In genomic region chr9:46150890-46151703, GRCm38 (mm10) we compare ENCODE assay signal across 9 mouse cellular contexts.
DNase-seq lines count a peak whose midpoint lies in the region; ATAC-seq and TF ChIP-seq lines count a peak whose summit lies in the region.
"Had no signal": no experiment of that assay in that cellular context is flagged by ENCODE, and none has a peak within 500 bp of the region (broad histone marks: within the 10 kb centered on the region; RNA-seq: fewer than 3 reads in every experiment).

No protein-coding gene starts in this region.

- no peak overlapping the region for H3K4me3 ChIP-seq in heart, embryonic 13.5 days
- peak overlapping the region; percentile 32 for H3K4me3 ChIP-seq in E14TG2a.4 (replicated peaks; ENCODE audit: low read length)
- no peak overlapping the region for H3K4me3 ChIP-seq in embryonic facial prominence, embryonic 10.5 days
- no peak overlapping the region for H3K4me3 ChIP-seq in liver, embryonic 12.5 days
- H3K4me3 ChIP-seq: forebrain, embryonic 13.5 days had no signal

- ATAC-seq in heart, embryonic 13.5 days (ENCODE audit: extremely low read depth, insufficient number of reproducible peaks, low FRiP score, low TSS enrichment), result no peak
- no peak for ATAC-seq in liver, embryonic 12.5 days
- ATAC-seq: forebrain, embryonic 13.5 days had no signal

- H3K4me1 ChIP-seq in heart, embryonic 13.5 days, result peaks cover 71% of the 10 kb centered on the region
- H3K4me1 ChIP-seq in E14TG2a.4 (replicated peaks; ENCODE audit: low read depth, low read length), result peaks cover 60% of the 10 kb centered on the region
- peaks cover 50% of the 10 kb centered on the region for H3K4me1 ChIP-seq in embryonic facial prominence, embryonic 10.5 days
- H3K4me1 ChIP-seq in liver, embryonic 12.5 days, result peaks cover 73% of the 10 kb centered on the region

- TF ChIP-seq CTCF in E14TG2a.4 (conservative IDR thresholded peaks at IDR 0.05; ENCODE audit: low read length), result no peak

- no peak overlapping the region for H3K4me2 ChIP-seq in heart, embryonic 13.5 days
- H3K4me2 ChIP-seq in liver, embryonic 12.5 days, result no peak overlapping the region
- H3K4me2 ChIP-seq: forebrain, embryonic 13.5 days had no signal

- H3K27me3 ChIP-seq in heart, embryonic 13.5 days (replicated peaks), result no peaks in the 10 kb centered on the region
- H3K27me3 ChIP-seq in E14TG2a.4 (ENCODE audit: insufficient read depth, low read length), result no peaks in the 10 kb centered on the region
- H3K27me3 ChIP-seq in embryonic facial prominence, embryonic 10.5 days (replicated peaks; ENCODE audit: low read depth, poor library complexity, severe bottlenecking), result no peaks in the 10 kb centered on the region
- no peaks in the 10 kb centered on the region for H3K27me3 ChIP-seq in liver, embryonic 12.5 days (replicated peaks)

- no peaks in the 10 kb centered on the region for H3K36me3 ChIP-seq in heart, embryonic 13.5 days
- H3K36me3 ChIP-seq in E14TG2a.4 (ENCODE audit: insufficient read depth, low read length), result no peaks in the 10 kb centered on the region
- peaks cover 3% of the 10 kb centered on the region; the same call in 1 of the 2 replicates for H3K36me3 ChIP-seq in embryonic facial prominence, embryonic 10.5 days (replicated peaks)
- 0 out of 2 replicates have a peak, but pooled peaks cover 8% of the 10 kb centered on the region for H3K36me3 ChIP-seq in liver, embryonic 12.5 days

- peak overlapping the region; percentile 50; the same call in 1 of the 2 replicates for H3K9ac ChIP-seq in heart, embryonic 13.5 days
- H3K9ac ChIP-seq in liver, embryonic 12.5 days, result no peak overlapping the region
- H3K9ac ChIP-seq: forebrain, embryonic 13.5 days had no signal

- peak overlapping the region; percentile 72 for H3K27ac ChIP-seq in heart, embryonic 13.5 days (replicated peaks)
- H3K27ac ChIP-seq in embryonic facial prominence, embryonic 10.5 days (replicated peaks), result peak overlapping the region; percentile 24; the same call in 1 of the 2 replicates
- H3K27ac ChIP-seq in liver, embryonic 12.5 days, result peak overlapping the region; percentile 9; the same call in 1 of the 2 replicates
- H3K27ac ChIP-seq: forebrain, embryonic 13.5 days had no signal

- no peak for DNase-seq in heart, postnatal 14 days
- DNase-seq in embryonic facial prominence, embryonic 10.5 days (ENCODE audit: low spot score), result no peak
- DNase-seq in yolk sac, embryonic 10.5 days (ENCODE audit: low spot score), result no peak
- no peak for DNase-seq in left cerebral cortex, postnatal 10 days (ENCODE audit: extremely low spot score in 1 of 2, low spot score in 2 of 2)
- DNase-seq in spleen, adult 18-20 months, result no peak

- WGBS in heart, embryonic 13.5 days, result 40% methylated on average over 2 of the region's 2 CpGs
- 73% methylated on average over 2 of the region's 2 CpGs for WGBS in embryonic facial prominence, embryonic 10.5 days
- WGBS in liver, embryonic 12.5 days (ENCODE audit: insufficient replicate concordance), result 45% methylated on average over 2 of the region's 2 CpGs

- intact Hi-C loops in heart, postnatal 14 days (cut with DNase I), result loop anchor here (5.0 kb wide), 1 partner anchor 36 kb away; no protein-coding TSS in a partner anchor
- intact Hi-C loops in left cerebral cortex, postnatal 10 days (cut with DNase I), result no loop called here

- no peaks in the 10 kb centered on the region for H3K9me3 ChIP-seq in heart, embryonic 13.5 days
- H3K9me3 ChIP-seq in E14TG2a.4 (ENCODE audit: low read length), result no peaks in the 10 kb centered on the region
- no peaks in the 10 kb centered on the region for H3K9me3 ChIP-seq in embryonic facial prominence, embryonic 10.5 days
- no peaks in the 10 kb centered on the region for H3K9me3 ChIP-seq in liver, embryonic 12.5 days (replicated peaks)
- H3K9me3 ChIP-seq: forebrain, embryonic 13.5 days had no signal

Comparison
In these comparisons a context has a peak if more than half of its experiments do, and no peak if none do; other contexts are left out.
1. H3K27ac ChIP-seq: peak in every context shown above with its lines; median percentile 72 in heart, embryonic 13.5 days; 24 in embryonic facial prominence, embryonic 10.5 days; 9 in liver, embryonic 12.5 days.